Mouse (Mus musculus) bone marrow macrophage, adult 2 months (primary cell): ENCODE results near the gene Dnah8.

Source experiments
- CTCF ChIP-seq: IDR thresholded peaks from 2 replicates; pipeline ENCODE4 v1.5.1; 2012; ENCODE audit warnings: low read depth, mild to moderate bottlenecking, low read length, moderate library complexity
- POLR2A ChIP-seq: IDR thresholded peaks from 2 replicates; pipeline ENCODE4 v1.6.1; 2012; ENCODE audit warnings: mild to moderate bottlenecking, low read depth, low read length, borderline replicate concordance

GRCm38 (mm10) chr17:30914264-30914663 is 290.1 kb downstream of the Dnah8 start:
- TF ChIP-seq CTCF (no peak), POLR2A (no peak)
